Mouse (Mus musculus) neural tube, embryonic 15.5 days (tissue): ENCODE measurements at regions not wholly inside any gene's neighbourhood (a gene's known extent, or its start where the extent isn't known, plus 50 kb on each side); places are given as distances from the start of the nearest gene placed in this dataset.

Experiments
- ATAC-seq: fragments of 200-750 bp; cut with Nextera tagmentation; 2 replicates; pipeline ENCODE4 v1.8.0; 2017; ENCODE audit warnings: mild to moderate bottlenecking, moderate TSS enrichment, moderate library complexity; ENCODE audit not compliant: low FRiP score
- H3K27ac ChIP-seq: fragments of 300-500 bp; sonication (generic); replicated peaks from 2 replicates; pipeline ENCODE4 v1.5.1; 2015; ENCODE audit warnings: mild to moderate bottlenecking, inconsistent platforms
- H3K27me3 ChIP-seq: fragments of 300-500 bp; sonication (generic); replicated peaks from 2 replicates; pipeline ENCODE4 v1.6.1; 2015; ENCODE audit warnings: inconsistent platforms
- H3K36me3 ChIP-seq: fragments of 300-500 bp; sonication (generic); 2 replicates; pipeline ENCODE4 v1.6.1; 2015; ENCODE audit warnings: inconsistent platforms
- H3K4me1 ChIP-seq: fragments of 300-500 bp; sonication (generic); 2 replicates; pipeline ENCODE4 v1.6.1; 2015; ENCODE audit warnings: inconsistent platforms
- H3K4me2 ChIP-seq: fragments of 300-500 bp; sonication (generic); 2 replicates; pipeline ENCODE4 v1.6.1; 2015; ENCODE audit warnings: inconsistent platforms, mild to moderate bottlenecking, moderate library complexity
- H3K4me3 ChIP-seq: fragments of 300-500 bp; sonication (generic); replicated peaks from 2 replicates; pipeline ENCODE4 v1.5.1; 2015; ENCODE audit warnings: mild to moderate bottlenecking, inconsistent platforms
- H3K9ac ChIP-seq: fragments of 300-500 bp; sonication (generic); replicated peaks from 2 replicates; pipeline ENCODE4 v1.6.1; 2015; ENCODE audit warnings: mild to moderate bottlenecking, inconsistent platforms
- H3K9me3 ChIP-seq: fragments of 300-500 bp; sonication (generic); replicated peaks from 2 replicates; pipeline ENCODE4 v1.6.1; 2016; ENCODE audit warnings: inconsistent platforms
- WGBS: fragments of 180-500 bp; shearing (Covaris S2); methylation state at CpG from one replicate; pipeline ENCODE4 v1.1.7; 2015; ENCODE audit warnings: mixed read lengths; 5-methylcytosine and 5-hydroxymethylcytosine counted together

DNA sequence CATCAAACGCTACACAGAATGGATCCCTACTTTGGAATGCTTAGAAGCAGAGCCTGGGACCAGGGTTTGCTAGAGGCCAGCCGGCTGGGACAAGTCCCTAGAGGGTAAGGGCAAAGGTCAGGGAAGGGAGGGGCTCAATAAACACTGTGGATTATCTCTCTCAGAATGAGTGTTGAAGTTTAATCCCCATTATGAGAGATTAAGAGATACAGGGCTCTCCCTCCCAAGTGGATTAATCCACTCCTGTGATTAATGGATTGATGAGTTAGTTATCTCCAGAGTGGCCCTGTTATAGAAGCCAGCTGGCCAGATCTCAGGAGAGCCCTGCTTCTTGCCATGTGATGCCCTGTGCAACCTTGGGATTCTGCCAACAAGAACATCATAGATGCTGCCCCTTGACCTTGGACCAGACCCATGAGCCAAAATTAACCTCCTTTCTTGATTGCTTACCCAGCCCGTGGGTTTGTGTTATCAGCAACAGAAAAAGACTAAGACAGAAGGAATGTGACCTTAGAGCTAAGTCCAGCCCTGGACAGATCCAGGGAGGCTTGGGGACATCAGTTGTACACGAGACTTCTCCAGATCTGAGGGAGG is 119.6 kb upstream of the Slc22a12 start:
- no peaks in the 10 kb centered on the region; the same call in 1 of the 2 replicates for H3K27me3 ChIP-seq
- ATAC-seq, result no peak
- H3K27ac ChIP-seq, result no peak overlapping the region
- no peaks in the 10 kb centered on the region for H3K9me3 ChIP-seq
- no peaks in the 10 kb centered on the region for H3K36me3 ChIP-seq
- 44% methylated on average over 4 of the region's 4 CpGs for WGBS
- H3K4me3 ChIP-seq, result no peak overlapping the region
- H3K9ac ChIP-seq, result no peak overlapping the region
- H3K4me1 ChIP-seq, result peaks cover 7% of the 10 kb centered on the region
- H3K4me2 ChIP-seq, result no peak overlapping the region

DNA sequence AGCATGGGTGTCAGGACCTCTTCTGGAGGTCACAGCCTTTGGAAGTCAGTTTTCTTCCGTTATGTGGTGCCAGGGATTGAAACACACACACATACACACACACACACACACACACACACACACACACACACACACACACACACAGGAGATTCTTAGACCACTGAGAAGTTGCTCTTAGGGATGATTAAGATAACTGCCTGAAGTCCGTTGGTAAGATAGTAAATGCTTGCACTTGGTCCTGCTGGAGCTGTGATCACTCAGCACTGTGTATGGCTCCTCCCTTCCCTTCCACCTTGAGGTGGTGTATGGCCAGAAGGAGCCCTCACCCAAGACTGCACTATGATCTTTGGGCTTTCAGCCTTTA is 118.7 kb upstream of the Slc22a12 start:
- H3K4me3 ChIP-seq, result no peak overlapping the region
- 50% methylated on average over 2 of the region's 2 CpGs for WGBS

GRCm38 (mm10) chr19:6660723-6661507 is 118.1 kb upstream of the Slc22a12 start:
- WGBS, result 40% methylated on average over 8 of the region's 8 CpGs
- no peaks in the 10 kb centered on the region; the same call in 1 of the 2 replicates for H3K27me3 ChIP-seq
- no peak overlapping the region for H3K4me2 ChIP-seq
- no peak overlapping the region for H3K27ac ChIP-seq
- H3K9me3 ChIP-seq, result no peaks in the 10 kb centered on the region
- H3K4me3 ChIP-seq, result no peak overlapping the region
- H3K4me1 ChIP-seq, result peaks cover 7% of the 10 kb centered on the region
- no peaks in the 10 kb centered on the region for H3K36me3 ChIP-seq
- no peak overlapping the region for H3K9ac ChIP-seq
- ATAC-seq, result no peak

More for the DNA sequence above, 118.7 kb upstream of the Slc22a12 start:
- H3K27ac ChIP-seq, result no peak overlapping the region
- no peaks in the 10 kb centered on the region; the same call in 1 of the 2 replicates for H3K27me3 ChIP-seq
- peaks cover 7% of the 10 kb centered on the region for H3K4me1 ChIP-seq
- H3K36me3 ChIP-seq, result no peaks in the 10 kb centered on the region
- no peak overlapping the region for H3K9ac ChIP-seq
- ATAC-seq, result no peak
- H3K9me3 ChIP-seq, result no peaks in the 10 kb centered on the region
- no peak overlapping the region for H3K4me2 ChIP-seq

GRCm38 (mm10) chr19:6660157-6660556 is 117.3 kb upstream of the Slc22a12 start:
- H3K4me3 ChIP-seq, result no peak overlapping the region
- H3K9ac ChIP-seq, result no peak overlapping the region
- H3K4me2 ChIP-seq, result no peak overlapping the region
- H3K9me3 ChIP-seq, result no peaks in the 10 kb centered on the region
- H3K4me1 ChIP-seq, result peaks cover 7% of the 10 kb centered on the region
- H3K36me3 ChIP-seq, result no peaks in the 10 kb centered on the region
- H3K27me3 ChIP-seq, result no peaks in the 10 kb centered on the region; the same call in 1 of the 2 replicates
- 95% methylated on average over 8 of the region's 8 CpGs for WGBS
- no peak overlapping the region for H3K27ac ChIP-seq
- no peak for ATAC-seq

DNA sequence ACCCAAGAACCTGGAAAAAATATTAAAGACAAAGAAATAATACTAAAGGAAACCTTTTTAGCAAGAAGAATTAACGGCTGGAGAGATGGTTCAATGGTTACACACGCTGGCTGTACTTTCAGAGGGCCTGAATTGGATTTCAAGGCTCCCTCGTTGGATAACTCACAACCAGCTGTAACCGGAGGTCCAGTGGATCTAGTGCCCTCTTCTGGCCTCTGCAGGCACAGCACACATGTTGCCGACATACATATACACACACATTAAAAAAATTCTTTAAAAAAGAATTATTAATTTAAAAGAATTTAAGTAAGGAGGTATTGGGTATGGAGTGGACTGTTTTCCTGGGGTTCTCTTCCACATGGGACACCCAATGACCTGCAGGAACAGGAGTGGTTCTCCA is 111.7 kb upstream of the Slc22a12 start:
- 92% methylated on average over 5 of the region's 5 CpGs for WGBS
- H3K27me3 ChIP-seq, result no peaks in the 10 kb centered on the region

GRCm38 (mm10) chr19:6652775-6653174 is 109.9 kb upstream of the Slc22a12 start:
- Histone ChIP-seq H3K9me3 (no peaks in the 10 kb centered on the region), H3K27me3 (no peaks in the 10 kb centered on the region), H3K9ac (no peak overlapping the region), H3K36me3 (no peaks in the 10 kb centered on the region), H3K4me2 (no peak overlapping the region), H3K4me1 (0 out of 2 replicates have a peak, but pooled peaks cover 6% of the 10 kb centered on the region), H3K4me3 (no peak overlapping the region), H3K27ac (no peak overlapping the region)
- ATAC-seq, result no peak
- 82% methylated on average over 4 of the region's 4 CpGs for WGBS

More for the DNA sequence above, 111.7 kb upstream of the Slc22a12 start:
- no peaks in the 10 kb centered on the region for H3K9me3 ChIP-seq
- H3K4me2 ChIP-seq, result no peak overlapping the region
- no peak overlapping the region for H3K4me3 ChIP-seq
- no peak for ATAC-seq
- no peaks in the 10 kb centered on the region for H3K36me3 ChIP-seq
- no peak overlapping the region for H3K27ac ChIP-seq
- H3K9ac ChIP-seq, result no peak overlapping the region
- 0 out of 2 replicates have a peak, but pooled peaks cover 6% of the 10 kb centered on the region for H3K4me1 ChIP-seq

- Histone ChIP-seq H3K36me3 (no peaks in the 10 kb centered on the region), H3K4me1 (0 out of 2 replicates have a peak, but pooled peaks cover 6% of the 10 kb centered on the region), H3K4me2 (no peak overlapping the region), H3K27me3 (no peaks in the 10 kb centered on the region), H3K27ac (peak overlapping the region; percentile 14; the same call in 1 of the 2 replicates), H3K9ac (no peak overlapping the region), H3K9me3 (no peaks in the 10 kb centered on the region), H3K4me3 (no peak overlapping the region)
- ATAC-seq, result no peak
- WGBS, result 59% methylated on average over 5 of the region's 5 CpGs
Observed at GRCm38 (mm10) chr19:6651192-6651591, 108.4 kb upstream of the Slc22a12 start.

GRCm38 (mm10) chr19:6649885-6650284 is 107.1 kb upstream of the Slc22a12 start:
- Histone ChIP-seq H3K4me3 (no peak overlapping the region), H3K4me1 (0 out of 2 replicates have a peak, but pooled peaks cover 6% of the 10 kb centered on the region), H3K9ac (no peak overlapping the region), H3K4me2 (no peak overlapping the region), H3K9me3 (no peaks in the 10 kb centered on the region), H3K27me3 (no peaks in the 10 kb centered on the region), H3K27ac (no peak overlapping the region), H3K36me3 (no peaks in the 10 kb centered on the region)
- 89% methylated on average over 4 of the region's 4 CpGs for WGBS
- ATAC-seq, result no peak

DNA sequence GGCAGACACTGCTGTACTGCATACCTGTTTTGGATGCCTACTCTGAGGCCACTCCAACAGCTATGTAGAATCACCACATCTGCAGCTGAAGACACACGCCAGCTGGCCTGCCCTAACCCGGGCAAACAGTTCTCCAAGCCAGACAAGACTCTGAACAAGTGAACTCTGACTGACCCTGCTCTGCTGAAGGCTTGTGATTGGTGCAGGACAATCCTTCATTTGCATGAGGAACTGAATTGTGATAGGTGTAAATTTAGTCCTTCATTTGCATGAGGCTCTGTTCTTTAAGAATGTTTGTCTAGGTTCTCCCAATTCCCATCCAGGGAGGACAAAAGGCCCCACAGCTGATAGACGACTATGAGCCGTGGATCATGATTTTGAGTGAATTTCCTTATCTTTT is 104.9 kb upstream of the Slc22a12 start:
- no peak for ATAC-seq
- H3K9ac ChIP-seq, result no peak overlapping the region
- H3K27ac ChIP-seq, result no peak overlapping the region
- no peak overlapping the region for H3K4me3 ChIP-seq
- H3K4me2 ChIP-seq, result no peak overlapping the region
- H3K9me3 ChIP-seq, result no peaks in the 10 kb centered on the region
- no peaks in the 10 kb centered on the region for H3K36me3 ChIP-seq
- no peaks in the 10 kb centered on the region for H3K27me3 ChIP-seq
- 0 out of 2 replicates have a peak, but pooled peaks cover 6% of the 10 kb centered on the region for H3K4me1 ChIP-seq
- 80% methylated on average over 4 of the region's 4 CpGs for WGBS

GRCm38 (mm10) chr19:6647216-6647615 is 104.4 kb upstream of the Slc22a12 start:
- H3K4me3 ChIP-seq, result no peak overlapping the region
- no peaks in the 10 kb centered on the region for H3K36me3 ChIP-seq
- no peaks in the 10 kb centered on the region for H3K9me3 ChIP-seq
- H3K4me1 ChIP-seq, result 0 out of 2 replicates have a peak, but pooled peaks cover 6% of the 10 kb centered on the region
- no peak overlapping the region for H3K9ac ChIP-seq
- no peak overlapping the region for H3K4me2 ChIP-seq
- 94% methylated on average over 3 of the region's 3 CpGs for WGBS
- H3K27me3 ChIP-seq, result no peaks in the 10 kb centered on the region
- no peak overlapping the region for H3K27ac ChIP-seq
- no peak for ATAC-seq

GRCm38 (mm10) chr19:6645912-6646311 is 103.1 kb upstream of the Slc22a12 start:
- H3K4me2 ChIP-seq, result no peak overlapping the region
- 0 out of 2 replicates have a peak, but pooled peaks cover 2% of the 10 kb centered on the region for H3K4me1 ChIP-seq
- H3K4me3 ChIP-seq, result no peak overlapping the region
- H3K27me3 ChIP-seq, result 0 out of 2 replicates have a peak, but pooled peaks cover 4% of the 10 kb centered on the region
- 89% methylated on average over 6 of the region's 6 CpGs for WGBS
- no peak overlapping the region for H3K27ac ChIP-seq
- no peaks in the 10 kb centered on the region for H3K36me3 ChIP-seq
- H3K9ac ChIP-seq, result no peak overlapping the region
- H3K9me3 ChIP-seq, result no peaks in the 10 kb centered on the region
- no peak for ATAC-seq

- Histone ChIP-seq H3K27ac (no peak overlapping the region), H3K9me3 (no peaks in the 10 kb centered on the region), H3K4me3 (no peak overlapping the region), H3K27me3 (0 out of 2 replicates have a peak, but pooled peaks cover 4% of the 10 kb centered on the region), H3K9ac (no peak overlapping the region), H3K4me1 (no peaks in the 10 kb centered on the region), H3K4me2 (no peak overlapping the region), H3K36me3 (no peaks in the 10 kb centered on the region)
- WGBS, result 84% methylated on average over 6 of the region's 6 CpGs
- no peak for ATAC-seq
Observed at GRCm38 (mm10) chr19:6644871-6645270, 102.0 kb upstream of the Slc22a12 start.
